Mouse (Mus musculus): ENCODE measurements around the gene Emc1. TPM values are rescaled to one million over a fixed set of nuclear protein-coding genes. Genes with fewer than 3 reads are reported as not detected.

Emc1 gene
- polyA plus RNA-seq, 2 experiments = 12.6 to 33.7 TPM

DNA sequence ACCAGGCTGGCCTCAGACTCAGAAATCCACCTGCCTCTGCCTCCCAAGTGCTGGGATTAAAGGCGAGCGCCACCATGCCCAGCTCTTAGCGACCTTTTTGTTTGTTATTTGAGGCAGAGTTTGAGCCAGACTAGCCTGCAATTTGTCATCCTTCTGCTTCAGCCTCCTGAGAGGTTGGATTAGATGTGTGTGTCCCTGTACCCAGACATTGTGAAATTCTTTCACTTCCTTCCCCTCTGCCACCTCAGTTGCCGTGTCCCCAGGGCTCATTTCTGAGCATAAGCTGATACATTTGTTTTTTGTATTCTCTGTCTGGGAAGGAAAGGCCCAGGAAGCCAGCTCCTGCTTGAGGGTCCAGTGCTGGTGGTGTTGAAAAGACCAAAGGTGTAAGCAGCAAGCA, 11.6 kb upstream of the Emc1 start:
- TF ChIP-seq POLR2A (IDR thresholded peaks at IDR 0.05; ENCODE audit: borderline replicate concordance, extremely low read depth, insufficient read depth, insufficient read length) = no peak
- Histone ChIP-seq H3K4me3 (replicated peaks; ENCODE audit: low read length) (no peak overlapping the region), H3K27ac (replicated peaks; ENCODE audit: low read depth, low read length) (no peak overlapping the region), H3K4me2 (replicated peaks; ENCODE audit: low read depth, low read length, severe bottlenecking) (no peak overlapping the region), H3K4me1 (ENCODE audit: control insufficient read depth, insufficient read depth, low read length) (no peaks in the 10 kb centered on the region), H3K36me3 (ENCODE audit: control insufficient read depth, insufficient read depth, low read length) (peaks cover 5% of the 10 kb centered on the region; the same call in 1 of the 2 replicates), H3K9ac (ENCODE audit: low read depth, low read length, severe bottlenecking) (no peak overlapping the region), H3K27me3 (ENCODE audit: control insufficient read depth, insufficient read depth, low read length) (0 out of 2 replicates have a peak, but pooled peaks cover 5% of the 10 kb centered on the region), H3K9me3 (ENCODE audit: control insufficient read depth, low read length) (no peaks in the 10 kb centered on the region)
- 80% methylated on average over 4 of the region's 4 CpGs for whole genome bisulfite sequencing
- ATAC-seq (ENCODE audit: low FRiP score, low read depth) (no peak), DNase-seq (ENCODE audit: low spot score) (no peak)

DNA sequence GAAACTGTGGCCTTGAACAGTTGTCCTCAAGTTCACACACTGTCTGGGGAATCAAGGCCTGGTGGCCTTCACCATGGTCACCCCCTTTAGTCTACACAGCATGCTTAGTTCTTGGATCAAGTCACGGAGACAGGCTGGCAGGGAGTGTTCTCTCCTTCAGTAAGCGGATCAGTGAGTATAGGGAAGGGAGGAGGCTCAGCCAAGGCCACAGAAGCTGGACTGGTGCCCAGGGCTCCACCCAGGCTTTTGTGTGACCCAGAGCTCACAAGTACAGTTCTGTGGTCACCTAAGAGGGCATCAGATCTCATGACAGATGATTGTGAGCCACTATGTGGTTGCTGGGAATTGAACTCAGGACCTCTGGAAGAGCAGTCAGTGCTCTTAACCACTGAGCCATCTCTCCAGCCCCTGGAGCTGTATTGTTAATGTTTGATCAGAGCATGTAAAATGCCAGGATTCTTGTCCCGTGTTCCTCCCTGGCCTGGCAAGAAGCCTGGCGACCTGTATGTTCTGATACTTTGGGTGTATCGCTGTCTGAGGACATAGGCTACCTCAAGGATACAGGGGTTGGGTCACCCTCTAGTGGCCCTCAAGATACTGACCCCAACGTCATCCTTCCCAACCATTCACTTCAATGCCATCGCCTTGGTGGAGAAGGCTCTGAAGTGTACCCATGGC, 10.7 kb upstream of the Emc1 start:
- 0 out of 2 replicates have a peak, but pooled peaks cover 5% of the 10 kb centered on the region for H3K27me3 ChIP-seq (ENCODE audit: control insufficient read depth, insufficient read depth, low read length)
- 80% methylated on average over 7 of the region's 7 CpGs for WGBS
- H3K9me3 ChIP-seq (ENCODE audit: control insufficient read depth, low read length) = no peaks in the 10 kb centered on the region
- peaks cover 12% of the 10 kb centered on the region for H3K36me3 ChIP-seq (ENCODE audit: control insufficient read depth, insufficient read depth, low read length)
- no peak overlapping the region for H3K4me3 ChIP-seq (replicated peaks; ENCODE audit: low read length)
- H3K4me1 ChIP-seq (ENCODE audit: control insufficient read depth, insufficient read depth, low read length) = no peaks in the 10 kb centered on the region
- no peak overlapping the region for H3K27ac ChIP-seq (replicated peaks; ENCODE audit: low read depth, low read length)
- no peak overlapping the region for H3K9ac ChIP-seq (ENCODE audit: low read depth, low read length, severe bottlenecking)
- no peak for TF ChIP-seq POLR2A (IDR thresholded peaks at IDR 0.05; ENCODE audit: borderline replicate concordance, extremely low read depth, insufficient read depth, insufficient read length)
- ATAC-seq (ENCODE audit: low FRiP score, low read depth) (no peak), DNase-seq (ENCODE audit: low spot score) (no peak)
- H3K4me2 ChIP-seq (replicated peaks; ENCODE audit: low read depth, low read length, severe bottlenecking) = no peak overlapping the region

DNA sequence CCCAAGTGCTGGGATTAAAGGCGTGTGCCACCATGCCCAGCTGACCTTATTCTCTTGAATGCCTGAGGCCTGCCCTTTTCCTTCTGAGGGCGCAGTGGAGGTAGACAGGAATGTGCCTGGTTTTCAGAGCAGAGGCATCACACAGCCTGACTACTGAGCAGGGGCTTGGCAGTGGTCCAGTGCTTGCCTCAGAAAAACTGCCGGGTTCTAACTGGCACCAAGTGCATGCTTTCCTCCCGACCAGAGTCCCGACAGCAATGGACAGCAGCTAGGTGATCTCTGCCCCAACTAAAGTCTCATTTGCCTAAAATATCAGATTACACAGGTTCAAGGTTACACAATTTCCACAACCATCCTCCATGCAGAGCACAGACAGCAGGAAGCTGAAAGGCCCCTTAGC, 8.7 kb upstream of the Emc1 start:
- ATAC-seq (ENCODE audit: low FRiP score, low read depth) (no peak), DNase-seq (ENCODE audit: low spot score) (no peak)
- H3K4me3 ChIP-seq (replicated peaks; ENCODE audit: low read length) = no peak overlapping the region
- no peak overlapping the region for H3K9ac ChIP-seq (ENCODE audit: low read depth, low read length, severe bottlenecking)
- no peak for TF ChIP-seq POLR2A (IDR thresholded peaks at IDR 0.05; ENCODE audit: borderline replicate concordance, extremely low read depth, insufficient read depth, insufficient read length)
- H3K27me3 ChIP-seq (ENCODE audit: control insufficient read depth, insufficient read depth, low read length) = no peaks in the 10 kb centered on the region
- H3K27ac ChIP-seq (replicated peaks; ENCODE audit: low read depth, low read length) = no peak overlapping the region
- H3K4me1 ChIP-seq (ENCODE audit: control insufficient read depth, insufficient read depth, low read length) = no peaks in the 10 kb centered on the region
- H3K4me2 ChIP-seq (replicated peaks; ENCODE audit: low read depth, low read length, severe bottlenecking) = no peak overlapping the region
- WGBS = 73% methylated on average over 5 of the region's 5 CpGs
- H3K9me3 ChIP-seq (ENCODE audit: control insufficient read depth, low read length) = no peaks in the 10 kb centered on the region
- H3K36me3 ChIP-seq (ENCODE audit: control insufficient read depth, insufficient read depth, low read length) = peaks cover 29% of the 10 kb centered on the region

DNA sequence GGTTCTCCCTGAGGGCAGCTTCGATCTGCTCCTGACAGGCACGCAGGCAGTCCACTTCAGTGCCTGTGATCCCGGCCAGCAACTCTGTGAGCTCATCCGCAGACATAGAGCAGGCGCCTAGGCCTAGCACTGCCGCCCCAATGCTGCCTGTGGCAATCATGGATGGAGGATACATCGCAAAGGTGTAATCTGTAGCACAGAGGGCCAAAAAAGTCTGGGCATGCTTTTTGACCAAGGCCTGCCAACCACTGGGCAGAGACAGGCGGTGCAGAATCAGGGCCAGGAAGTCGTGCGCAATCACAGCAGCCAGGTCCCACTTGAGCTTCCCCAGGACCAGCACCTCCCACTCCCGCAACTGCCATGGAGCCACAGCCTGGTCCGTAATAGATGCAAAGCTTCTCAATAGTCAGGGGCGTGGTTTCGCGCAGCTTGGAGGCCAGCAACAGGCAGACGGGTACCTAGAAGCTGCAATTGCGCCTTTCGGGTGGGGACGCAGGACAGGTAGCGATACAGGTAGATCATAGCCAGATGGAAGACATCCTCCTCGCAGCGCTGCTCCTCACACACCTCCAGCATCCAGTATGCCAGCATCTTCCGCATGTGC, 6.9 kb upstream of the Emc1 start:
- no peak for ATAC-seq (ENCODE audit: low FRiP score, low read depth)

DNA sequence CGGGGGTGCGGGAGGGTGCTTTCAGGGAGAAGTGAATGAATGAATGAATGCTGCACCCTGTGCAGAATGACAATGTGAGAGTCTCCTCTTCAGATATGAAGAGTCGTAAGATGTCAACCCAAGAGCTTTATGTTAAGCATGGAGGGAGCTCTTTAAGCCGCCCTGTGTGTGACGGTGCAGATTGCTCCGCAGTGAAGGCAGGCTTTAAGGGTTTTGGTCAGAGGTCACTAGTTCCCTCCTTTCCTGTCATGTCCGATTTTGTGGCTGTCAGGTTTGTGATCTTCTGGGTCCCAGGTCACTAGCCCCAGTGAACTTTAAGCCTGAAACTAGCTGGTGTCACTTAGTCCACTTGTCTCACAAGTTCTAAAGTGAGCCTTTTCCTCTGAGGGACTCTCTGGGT, 445 bp downstream of the Emc1 start:
- no peak for DNase-seq (ENCODE audit: low spot score)
- Histone ChIP-seq H3K36me3 (ENCODE audit: control insufficient read depth, insufficient read depth, low read length) (peaks cover 56% of the 10 kb centered on the region), H3K9me3 (ENCODE audit: control insufficient read depth, low read length) (no peaks in the 10 kb centered on the region), H3K4me2 (replicated peaks; ENCODE audit: low read depth, low read length, severe bottlenecking) (peak overlapping the region; percentile 94), H3K27me3 (ENCODE audit: control insufficient read depth, insufficient read depth, low read length) (no peaks in the 10 kb centered on the region), H3K9ac (ENCODE audit: low read depth, low read length, severe bottlenecking) (peak overlapping the region; percentile 95), H3K4me1 (ENCODE audit: control insufficient read depth, insufficient read depth, low read length) (peaks cover 9% of the 10 kb centered on the region), H3K4me3 (replicated peaks; ENCODE audit: low read length) (peak overlapping the region; percentile 68), H3K27ac (replicated peaks; ENCODE audit: low read depth, low read length) (peak overlapping the region; percentile 95)
- no peak for TF ChIP-seq POLR2A (IDR thresholded peaks at IDR 0.05; ENCODE audit: borderline replicate concordance, extremely low read depth, insufficient read depth, insufficient read length)
- 5% methylated on average over 7 of the region's 7 CpGs for WGBS
- ATAC-seq (ENCODE audit: low FRiP score, low read depth) = peak; percentile 3; the same call in 1 of the 2 replicates

More for the DNA sequence above, 6.9 kb upstream of the Emc1 start:
- peaks cover 42% of the 10 kb centered on the region for H3K36me3 ChIP-seq (ENCODE audit: control insufficient read depth, insufficient read depth, low read length)
- no peak overlapping the region for H3K4me3 ChIP-seq (replicated peaks; ENCODE audit: low read length)
- no peak for TF ChIP-seq POLR2A (IDR thresholded peaks at IDR 0.05; ENCODE audit: borderline replicate concordance, extremely low read depth, insufficient read depth, insufficient read length)
- WGBS = 81% methylated on average over 23 of the region's 23 CpGs
- no peak overlapping the region for H3K9ac ChIP-seq (ENCODE audit: low read depth, low read length, severe bottlenecking)
- H3K27me3 ChIP-seq (ENCODE audit: control insufficient read depth, insufficient read depth, low read length) = no peaks in the 10 kb centered on the region
- no peaks in the 10 kb centered on the region for H3K9me3 ChIP-seq (ENCODE audit: control insufficient read depth, low read length)
- DNase-seq (ENCODE audit: low spot score) = no peak
- H3K4me2 ChIP-seq (replicated peaks; ENCODE audit: low read depth, low read length, severe bottlenecking) = no peak overlapping the region
- no peaks in the 10 kb centered on the region for H3K4me1 ChIP-seq (ENCODE audit: control insufficient read depth, insufficient read depth, low read length)
- H3K27ac ChIP-seq (replicated peaks; ENCODE audit: low read depth, low read length) = no peak overlapping the region
